Mouse (Mus musculus): ENCODE data around the gene Rdh16f1. TPM values are rescaled to one million over a fixed set of nuclear protein-coding genes. Genes with fewer than 3 reads are reported as not detected.
"Not testable (repeated sequence)": the region's sequence is repeated elsewhere in the genome, so short reads cannot be mapped to it uniquely, and the experiment has no call there.

Gene Rdh16f1
- total RNA-seq, 2 experiments from 2014 or later: not detected

GRCm38 (mm10) chr10:127748847-127749612, 10.6 kb upstream of the Rdh16f1 start:
- no peak for DNase-seq

DNA sequence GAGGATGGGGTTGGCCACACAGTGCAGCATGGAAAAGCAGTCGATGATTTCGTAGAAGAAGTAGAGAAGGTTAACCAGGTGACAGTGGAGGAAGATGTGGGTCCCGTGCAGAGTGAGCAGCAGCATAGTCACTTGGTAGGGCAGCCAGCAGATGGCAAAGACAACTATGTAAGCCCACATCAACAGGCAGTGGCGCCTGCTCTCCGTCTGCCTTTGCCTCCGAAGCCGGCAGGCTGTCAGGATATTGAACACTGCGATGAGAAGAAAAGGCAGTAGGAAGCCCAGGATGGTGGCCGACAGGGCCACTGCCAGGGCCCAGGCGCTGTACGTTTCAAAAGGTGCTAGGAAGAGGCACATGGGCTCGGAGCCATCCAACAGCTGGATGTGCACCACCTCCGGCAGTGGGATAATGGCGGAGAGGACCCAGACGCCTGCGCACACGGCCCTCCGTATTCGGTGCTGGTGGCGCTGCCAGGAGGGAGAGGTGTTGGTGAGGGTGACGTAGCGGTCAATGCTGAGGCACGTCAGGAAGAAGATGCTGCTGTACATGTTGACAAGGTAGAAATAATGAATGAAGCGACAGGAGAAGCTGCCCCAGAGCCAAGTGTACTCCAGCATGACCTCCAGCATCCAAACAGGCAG, 9.3 kb upstream of the Rdh16f1 start:
- DNase-seq: peak in 1 of 2 experiments; percentile 36

- DNase-seq: no peak
Measured at GRCm38 (mm10) chr10:127751548-127751947, 8.0 kb upstream of the Rdh16f1 start, which contains the start of gene Gpr182. Gene Gpr182, minus strand, starts transcription at chr10:127751732.

- no peak for DNase-seq
Measured at GRCm38 (mm10) chr10:127754566-127755166, 4.9 kb upstream of the Rdh16f1 start.

GRCm38 (mm10) chr10:127755246-127755645, 4.3 kb upstream of the Rdh16f1 start:
- no peak for DNase-seq

GRCm38 (mm10) chr10:127755770-127756468, 3.7 kb upstream of the Rdh16f1 start:
- no peak for DNase-seq

DNA sequence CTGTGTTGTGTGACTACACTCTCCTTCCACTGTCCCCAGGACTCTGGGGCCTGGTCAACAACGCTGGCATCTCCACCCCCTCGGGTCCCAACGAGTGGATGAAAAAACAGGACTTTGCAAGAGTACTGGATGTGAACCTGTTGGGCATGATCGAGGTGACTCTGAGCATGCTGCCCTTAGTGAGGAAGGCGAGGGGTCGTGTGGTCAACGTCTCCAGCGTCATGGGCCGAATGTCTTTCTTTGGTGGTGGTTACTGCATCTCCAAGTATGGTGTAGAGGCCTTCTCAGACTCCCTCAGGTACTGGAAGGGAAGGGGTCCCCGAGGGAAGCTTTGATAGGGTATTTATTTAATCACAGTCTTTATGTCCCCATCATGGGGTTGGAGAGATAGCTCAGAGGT, 3.3 kb downstream of the Rdh16f1 start:
- DNase-seq: not testable (repeated sequence)

- DNase-seq: no peak
Measured at GRCm38 (mm10) chr10:127763914-127764680, 4.5 kb downstream of the Rdh16f1 start.

DNA sequence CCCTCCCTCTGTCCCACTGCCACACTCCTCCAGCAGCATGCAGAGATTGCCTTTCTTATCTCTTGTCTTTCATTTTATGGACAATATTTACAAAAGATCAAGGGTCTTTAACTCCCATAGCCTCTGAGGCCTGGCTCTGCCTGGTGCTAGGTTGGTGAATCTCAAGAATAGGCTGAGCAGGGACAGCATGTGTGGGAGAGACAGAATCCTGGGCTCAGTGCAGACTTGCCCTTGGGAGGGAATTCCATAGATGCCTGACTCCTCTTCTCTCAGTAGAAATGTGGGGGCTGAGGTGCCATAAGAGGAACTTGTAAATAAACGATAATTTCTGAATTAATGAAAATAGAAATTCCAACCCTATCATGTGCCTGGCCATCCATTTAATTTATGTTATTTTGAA, 7.0 kb downstream of the Rdh16f1 start:
- DNase-seq: no peak

DNA sequence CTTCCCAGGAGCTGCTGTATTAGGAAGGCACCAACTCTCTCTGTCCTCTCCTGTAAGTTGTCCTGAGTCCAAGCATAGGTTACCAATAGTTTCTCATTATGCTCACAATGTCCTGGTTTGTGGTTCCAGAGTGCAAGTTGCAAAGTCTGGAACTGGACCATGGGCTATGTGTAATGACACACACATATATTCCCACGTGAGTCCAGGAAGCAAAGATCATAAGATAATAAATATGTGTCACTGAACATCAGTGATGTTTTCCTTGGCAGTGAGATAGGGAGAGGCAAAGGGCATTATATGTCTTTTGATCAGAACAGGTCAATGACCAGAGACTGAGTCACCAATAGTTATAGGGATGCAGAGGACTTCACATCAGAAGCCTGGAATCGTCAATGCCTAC, 16.4 kb downstream of the Rdh16f1 start, which contains the start of gene Rdh9:
Rdh9 (plus strand) TSS at position 376 of the 400 bp plus-strand sequence.
- DNase-seq: no peak

DNA sequence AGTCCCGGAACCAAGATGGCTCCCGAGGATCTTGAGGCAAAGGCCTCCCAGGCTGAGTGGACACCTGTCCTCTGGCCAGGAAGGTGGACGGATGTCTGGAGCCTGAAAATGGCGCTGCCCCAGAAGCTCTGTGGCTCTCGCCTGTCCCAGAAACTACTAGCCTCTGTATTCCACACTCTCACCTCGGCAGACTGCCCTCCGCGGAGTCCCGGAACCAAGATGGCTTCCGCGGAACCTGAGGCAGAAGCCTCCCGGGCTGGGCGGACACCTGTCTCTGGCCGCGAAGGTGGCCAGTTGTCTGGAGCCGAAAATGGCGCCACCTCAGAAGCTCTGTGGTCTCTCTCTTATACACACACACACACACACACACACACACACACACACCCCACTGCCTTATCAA, 22.7 kb downstream of the Rdh16f1 start:
- DNase-seq: not testable (repeated sequence)

DNA sequence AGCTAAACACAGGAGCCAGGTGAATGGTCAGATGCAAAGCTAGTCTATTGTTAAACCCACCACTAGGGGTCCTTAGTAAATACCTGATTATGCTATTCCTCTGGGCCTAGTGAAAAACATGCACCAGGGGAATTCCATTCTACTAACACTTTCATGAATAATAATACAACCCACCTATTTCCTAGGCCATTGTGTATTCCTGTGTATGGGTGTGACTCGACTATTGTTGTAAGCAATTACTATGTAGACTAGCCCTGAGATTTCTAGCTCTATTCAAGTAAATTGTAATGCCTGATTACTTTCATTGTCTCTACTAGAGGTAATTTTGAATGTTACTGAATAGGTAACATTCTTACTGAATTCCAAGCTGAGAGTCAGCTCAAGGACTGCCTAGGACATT, 25.8 kb downstream of the Rdh16f1 start:
- DNase-seq: not testable (repeated sequence)

DNA sequence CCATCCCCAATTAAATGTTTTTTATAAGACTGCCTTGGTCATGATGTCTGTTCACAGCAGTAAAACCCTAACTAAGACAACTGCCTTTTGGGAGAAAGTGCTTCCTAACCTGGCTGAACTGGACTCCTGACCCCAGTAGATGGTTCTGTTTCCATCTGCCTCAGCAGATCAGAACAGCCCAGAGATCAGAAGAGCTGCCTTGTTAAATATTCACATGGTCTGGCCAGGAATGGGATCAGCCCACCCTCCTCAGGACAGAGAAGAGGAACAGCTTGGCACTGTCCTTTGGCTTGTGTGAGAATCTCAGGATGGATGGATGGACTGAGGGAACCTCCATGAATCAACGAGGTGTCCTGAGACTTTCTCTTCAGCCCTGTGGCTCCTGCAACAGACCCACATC, 39.7 kb downstream of the Rdh16f1 start:
- no peak for DNase-seq

DNA sequence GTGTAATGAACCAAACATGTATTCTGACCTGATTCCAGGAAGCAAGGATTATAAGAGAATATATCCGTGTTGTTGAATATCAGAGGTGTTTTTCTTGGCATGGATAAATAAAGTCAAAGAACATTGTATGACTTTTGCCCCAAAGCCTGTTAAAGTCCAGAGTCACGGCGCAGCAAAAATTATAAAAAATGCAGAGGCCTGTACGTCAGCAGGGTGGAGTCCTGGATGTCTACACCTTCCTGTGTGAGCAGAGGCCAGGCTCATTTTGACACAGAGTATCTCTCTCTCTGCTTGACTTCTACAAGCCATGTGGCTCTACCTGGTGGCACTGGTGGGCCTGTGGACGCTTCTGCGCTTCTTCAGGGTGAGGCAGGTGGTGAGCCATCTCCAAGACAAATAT, 41.3 kb downstream of the Rdh16f1 start, which contains the start of gene Rdh16:
Rdh16 (plus strand) TSS at position 262 of the 400 bp plus-strand sequence.
- DNase-seq: no peak

- DNase-seq: no peak
Measured at GRCm38 (mm10) chr10:127801612-127802011, 42.0 kb downstream of the Rdh16f1 start.

DNA sequence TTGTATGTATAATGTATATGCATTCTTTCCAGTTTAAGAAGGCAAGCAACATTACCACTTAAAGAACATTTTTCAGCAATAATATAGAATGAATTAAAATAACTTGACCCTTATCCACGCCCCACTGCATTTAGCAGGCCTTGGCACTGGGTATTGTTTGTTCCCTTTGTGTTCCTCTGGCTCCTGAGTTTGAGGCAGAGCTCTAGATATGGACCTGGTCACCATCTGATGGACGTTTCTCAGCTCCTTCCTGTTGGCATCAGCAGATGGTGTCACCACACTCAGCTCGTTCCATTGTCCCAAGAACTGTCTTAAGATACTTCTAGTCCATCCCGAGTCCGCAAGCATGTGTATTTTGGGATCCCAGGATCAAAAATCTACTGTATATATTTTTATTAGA, 42.6 kb downstream of the Rdh16f1 start:
- no peak for DNase-seq

DNA sequence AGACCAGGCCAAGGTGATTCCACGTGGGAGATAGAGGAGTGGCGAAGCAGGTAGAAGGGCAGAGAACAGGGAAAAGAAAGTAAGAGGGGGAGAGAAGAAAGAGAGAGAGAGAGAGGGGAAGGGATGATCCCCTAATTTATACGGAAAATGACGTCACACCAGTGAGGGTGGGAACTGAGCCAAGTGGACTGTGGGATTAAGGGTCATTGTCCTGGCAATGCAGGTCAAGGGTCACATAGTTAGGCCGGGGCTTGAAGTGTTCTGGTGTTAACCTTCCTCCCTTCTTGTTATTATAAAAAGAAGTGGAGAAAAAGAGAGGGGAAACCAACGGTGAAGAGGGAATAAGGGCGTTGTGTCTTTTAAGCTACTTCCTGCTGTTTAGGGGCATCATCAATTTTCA, 44.8 kb downstream of the Rdh16f1 start:
- DNase-seq: no peak

DNA sequence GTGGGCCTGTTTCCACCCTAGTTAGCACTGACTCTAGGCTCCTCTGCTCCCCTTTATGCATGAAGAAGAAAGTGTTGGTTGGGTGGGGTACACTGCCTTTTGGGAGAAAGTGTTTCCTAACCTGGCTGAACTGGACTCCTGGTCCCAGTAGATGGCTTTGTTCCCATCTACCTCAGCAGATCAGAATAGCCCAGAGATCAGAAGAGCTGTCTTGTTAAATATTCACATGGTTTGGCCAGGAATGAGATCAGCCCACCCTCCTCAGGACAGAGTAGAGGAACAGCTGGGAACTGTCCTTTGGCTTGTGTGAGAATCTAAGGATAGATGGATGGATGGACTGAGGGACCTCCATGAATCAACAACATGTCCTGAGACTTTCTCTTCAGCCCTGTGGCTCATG, 56.3 kb downstream of the Rdh16f1 start:
- no peak for DNase-seq

- DNase-seq: not testable (repeated sequence)
Measured at GRCm38 (mm10) chr10:127817268-127817910, 57.8 kb downstream of the Rdh16f1 start.

GRCm38 (mm10) chr10:127821806-127822205, 62.2 kb downstream of the Rdh16f1 start:
- DNase-seq: not testable (repeated sequence)

GRCm38 (mm10) chr10:127825386-127825785, 65.8 kb downstream of the Rdh16f1 start:
- DNase-seq: peak in 1 of 2 experiments; percentile 5
